Mouse (Mus musculus): ENCODE data around the gene Ccdc63.

Gene Ccdc63

DNA sequence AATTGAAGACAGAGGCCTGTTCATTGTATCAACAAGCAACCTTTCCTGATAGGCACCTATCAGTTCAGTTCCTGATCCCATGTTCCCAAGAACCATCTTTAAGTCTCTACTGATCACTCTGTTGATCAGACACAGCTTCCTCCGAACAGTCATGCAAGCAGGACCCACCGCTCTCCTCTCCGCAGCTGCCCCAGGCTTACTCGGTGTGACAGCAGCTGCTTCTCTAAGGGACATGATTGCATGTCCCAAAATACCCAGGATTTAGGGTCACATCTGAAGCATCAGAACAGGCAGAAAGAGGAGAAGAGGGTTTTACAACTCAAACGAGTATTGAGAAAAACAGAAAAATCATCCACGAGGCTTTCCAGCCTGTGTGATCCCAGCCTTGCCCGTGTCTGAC, 55.3 kb downstream of the Ccdc63 start:
- no peak for DNase-seq (ENCODE audit: extremely low spot score)

DNA sequence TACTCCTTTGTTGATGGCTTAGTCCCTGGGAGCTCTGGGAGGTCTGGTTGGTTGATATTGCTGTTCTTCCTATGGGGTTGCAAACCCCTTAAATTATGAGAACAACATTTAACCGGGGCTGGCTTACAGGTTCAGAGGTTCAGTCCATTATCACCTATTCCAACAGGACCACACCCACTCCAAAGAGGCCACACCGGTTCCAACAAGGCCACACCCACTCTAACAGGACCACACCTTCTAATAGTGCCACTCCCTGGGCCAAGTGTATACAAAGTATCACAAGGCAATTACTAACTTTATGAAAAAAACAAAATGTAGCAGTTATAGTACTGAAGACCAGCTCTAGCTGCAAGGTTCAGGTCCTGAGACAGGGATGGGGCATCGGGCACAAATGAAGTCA, 56.2 kb downstream of the Ccdc63 start:
- DNase-seq (ENCODE audit: extremely low spot score): no peak

DNA sequence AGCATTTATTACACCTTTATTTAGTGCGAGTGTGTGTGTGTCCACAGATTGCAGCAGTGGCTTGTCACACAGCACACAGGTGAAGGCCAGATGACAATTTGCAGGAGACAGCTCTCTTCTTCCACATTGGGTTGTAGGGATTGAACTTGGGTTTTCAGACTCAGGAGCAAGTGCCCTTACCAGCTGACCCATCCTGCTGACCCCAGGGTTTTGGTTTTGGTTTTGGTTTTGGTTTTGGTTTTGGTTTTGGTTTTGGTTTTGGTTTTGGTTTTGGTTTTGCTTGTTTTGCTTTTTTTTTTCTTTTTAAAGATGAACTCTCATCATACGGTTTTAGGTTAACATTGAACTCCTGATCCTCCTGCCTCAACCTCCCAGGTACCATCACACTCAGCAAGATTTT, 57.3 kb downstream of the Ccdc63 start:
- no peak for DNase-seq (ENCODE audit: extremely low spot score)

DNA sequence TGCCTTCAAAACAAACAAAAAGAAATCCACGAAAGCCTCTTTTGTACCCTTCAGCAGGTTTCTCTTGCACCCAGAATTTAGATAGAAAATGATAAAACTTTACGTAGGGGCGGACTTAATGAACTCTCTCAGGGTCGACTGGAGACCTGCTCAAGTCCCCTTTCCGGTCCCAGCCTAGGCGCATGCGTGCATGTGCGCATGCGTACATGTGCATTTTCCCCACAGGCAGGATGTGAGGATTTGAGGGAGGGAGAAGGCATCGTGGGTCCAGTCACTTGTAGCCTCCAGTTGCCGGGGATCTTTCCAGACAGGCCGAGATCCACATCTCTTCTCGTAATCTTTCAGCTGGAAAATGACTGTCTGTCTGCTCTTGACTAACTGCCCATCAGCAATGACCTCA, 59.2 kb downstream of the Ccdc63 start:
- DNase-seq (ENCODE audit: extremely low spot score): no peak

DNA sequence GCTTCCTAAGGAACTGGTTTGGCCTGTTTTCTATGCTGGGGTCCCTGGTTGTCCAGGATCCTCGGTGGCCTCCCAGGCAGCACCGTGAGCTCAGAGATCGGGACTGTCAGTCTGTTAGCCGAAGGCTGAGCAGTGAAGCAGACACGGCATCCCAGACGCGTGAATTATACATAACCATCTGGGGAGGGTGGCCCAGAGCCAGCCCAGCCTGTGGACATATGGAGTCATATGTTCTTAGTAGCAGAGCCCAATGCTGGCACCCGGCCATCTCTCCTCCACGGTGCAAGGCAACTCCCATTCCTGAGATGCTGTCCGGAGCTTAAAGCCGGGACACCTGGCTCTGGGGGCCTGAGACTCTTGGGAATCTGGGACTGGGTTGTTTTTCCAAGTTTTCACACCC, 59.7 kb downstream of the Ccdc63 start:
- DNase-seq (ENCODE audit: extremely low spot score): no peak

DNA sequence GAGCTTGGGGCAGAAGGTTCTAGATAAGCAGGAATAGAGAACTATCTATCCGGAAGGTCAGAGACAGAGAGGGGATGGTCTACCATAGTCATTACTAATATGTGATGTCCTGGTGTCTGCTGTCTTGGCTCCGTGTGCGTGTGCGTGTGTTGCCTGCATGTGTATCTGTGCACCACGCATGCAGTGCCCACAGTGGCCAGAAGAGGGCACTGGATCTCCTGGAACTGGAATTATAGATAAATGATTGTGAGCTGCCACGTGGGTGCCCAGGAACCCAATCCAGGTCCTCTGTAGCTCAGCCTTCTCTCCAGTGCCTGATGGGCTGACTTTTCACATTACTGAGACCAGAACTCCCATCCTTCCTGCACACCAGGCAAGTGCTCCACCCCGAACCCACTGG, 60.8 kb downstream of the Ccdc63 start:
- DNase-seq (ENCODE audit: extremely low spot score): no peak

DNA sequence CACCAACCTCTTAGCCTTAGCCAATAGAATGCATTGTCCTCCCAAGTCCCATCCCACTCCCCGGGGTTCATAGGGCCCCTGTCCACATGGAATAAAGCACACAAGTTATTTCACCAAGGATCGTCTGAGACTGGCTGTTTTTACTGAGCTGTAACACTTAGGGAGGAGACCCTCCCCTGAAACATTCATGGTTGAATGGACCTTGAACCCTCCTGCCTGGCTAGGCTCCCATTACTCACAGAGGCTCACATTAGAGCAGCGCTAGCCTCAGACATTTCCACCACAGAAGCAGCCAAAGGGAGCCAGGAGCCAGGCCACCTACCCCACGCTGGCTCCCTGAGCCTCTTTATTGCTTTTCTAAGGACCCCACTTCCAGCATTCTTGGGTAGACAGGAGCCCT, 63.4 kb downstream of the Ccdc63 start:
- no peak for DNase-seq (ENCODE audit: extremely low spot score)

DNA sequence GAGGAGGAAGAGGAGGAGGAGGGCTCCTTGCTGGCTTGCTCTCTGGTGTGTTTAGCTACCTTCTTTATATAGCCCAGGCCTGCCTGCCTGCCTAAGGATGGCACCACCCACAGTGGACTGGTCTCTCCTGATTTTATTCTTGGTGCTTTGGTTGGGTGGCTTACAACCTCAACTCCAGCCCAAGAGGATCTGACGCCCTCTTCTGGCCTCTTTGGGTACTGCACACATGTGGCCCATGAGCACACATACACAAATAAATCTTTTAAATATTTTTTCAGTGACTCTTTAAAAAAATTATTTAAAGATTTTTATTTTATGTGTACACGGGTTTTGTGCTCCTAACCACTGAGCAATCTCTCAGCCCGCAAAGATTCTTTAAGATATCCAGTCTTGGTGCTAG, 64.9 kb downstream of the Ccdc63 start:
- DNase-seq (ENCODE audit: extremely low spot score): no peak

DNA sequence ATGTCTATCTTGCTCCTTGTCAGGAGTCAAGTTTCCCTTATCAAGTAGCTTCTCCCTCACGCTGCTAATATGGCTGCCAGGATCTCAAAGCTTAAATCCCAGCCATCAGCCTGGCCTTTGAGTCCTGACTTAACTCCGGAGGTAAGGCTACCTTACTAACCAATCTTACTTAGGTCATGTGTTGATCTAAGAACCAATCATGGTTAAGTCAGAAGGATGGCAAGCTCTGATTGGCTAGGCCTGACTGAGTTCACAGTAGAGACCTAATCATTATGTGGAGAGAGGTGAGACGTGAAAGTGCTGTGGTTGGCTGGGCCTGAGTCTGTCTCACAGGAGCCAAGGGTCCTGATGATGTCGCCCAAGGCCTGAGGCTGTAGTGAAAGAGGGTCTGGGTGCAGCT, 68.6 kb downstream of the Ccdc63 start:
- no peak for DNase-seq (ENCODE audit: extremely low spot score)

DNA sequence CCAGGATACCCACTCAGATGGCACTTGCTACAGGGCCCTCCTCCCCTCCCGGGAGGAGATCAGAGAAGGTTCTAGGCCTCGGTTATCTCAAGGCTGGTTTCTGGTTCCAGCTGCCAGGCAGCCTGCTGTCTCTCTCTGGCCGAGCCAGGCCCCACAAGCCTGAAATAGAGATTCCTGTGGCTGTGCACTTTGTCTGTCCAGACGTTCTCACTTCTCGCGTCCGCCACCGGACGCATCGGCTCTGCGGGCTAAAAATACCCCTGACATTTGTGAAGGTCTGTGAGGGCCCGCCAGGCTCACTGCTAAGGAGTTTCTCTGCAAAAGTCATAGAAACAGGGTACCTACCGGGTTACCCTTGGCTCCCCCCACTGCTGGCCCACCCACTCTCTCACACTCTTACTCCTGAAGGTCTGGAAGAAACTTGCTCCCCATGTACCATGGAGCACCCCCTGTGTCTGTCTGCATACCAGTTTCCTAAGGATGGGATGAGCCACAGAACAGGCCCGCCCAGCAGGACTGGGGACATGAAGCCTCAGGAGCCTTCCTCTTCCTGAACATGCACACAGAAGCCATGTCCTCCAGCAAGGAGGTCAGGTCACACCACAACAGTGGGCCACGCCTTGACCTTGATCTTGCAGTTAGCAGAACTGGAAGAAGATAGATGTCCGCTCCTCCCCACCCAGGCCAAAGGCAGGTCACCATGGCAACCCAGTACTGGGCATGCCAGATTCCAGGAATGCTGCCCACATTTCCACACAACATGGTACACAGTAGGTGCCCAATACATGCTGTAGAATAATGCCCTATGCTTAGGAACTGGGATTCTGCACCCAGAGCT, 69.4 kb downstream of the Ccdc63 start:
- no peak for DNase-seq (ENCODE audit: extremely low spot score)

DNA sequence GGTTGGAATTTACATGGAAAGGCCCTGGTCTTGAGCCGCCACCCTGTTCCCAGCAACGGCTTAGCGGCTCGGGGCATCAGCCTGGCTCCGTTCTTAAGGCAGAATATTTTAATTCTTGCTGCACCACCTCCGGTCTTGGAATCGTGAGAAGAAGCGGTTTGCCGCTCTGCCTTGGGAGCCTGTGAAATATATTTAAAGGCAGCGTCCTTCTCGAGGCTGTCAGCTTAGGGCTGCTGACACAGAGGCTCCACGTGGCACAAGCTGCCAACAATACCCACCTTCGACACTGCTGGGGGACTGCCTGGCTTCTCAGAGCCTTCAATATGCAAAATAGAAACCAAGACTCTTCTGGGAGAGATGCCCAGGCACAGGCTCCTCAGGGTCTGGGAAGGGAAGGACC, 72.1 kb downstream of the Ccdc63 start:
- no peak for DNase-seq (ENCODE audit: extremely low spot score)

DNA sequence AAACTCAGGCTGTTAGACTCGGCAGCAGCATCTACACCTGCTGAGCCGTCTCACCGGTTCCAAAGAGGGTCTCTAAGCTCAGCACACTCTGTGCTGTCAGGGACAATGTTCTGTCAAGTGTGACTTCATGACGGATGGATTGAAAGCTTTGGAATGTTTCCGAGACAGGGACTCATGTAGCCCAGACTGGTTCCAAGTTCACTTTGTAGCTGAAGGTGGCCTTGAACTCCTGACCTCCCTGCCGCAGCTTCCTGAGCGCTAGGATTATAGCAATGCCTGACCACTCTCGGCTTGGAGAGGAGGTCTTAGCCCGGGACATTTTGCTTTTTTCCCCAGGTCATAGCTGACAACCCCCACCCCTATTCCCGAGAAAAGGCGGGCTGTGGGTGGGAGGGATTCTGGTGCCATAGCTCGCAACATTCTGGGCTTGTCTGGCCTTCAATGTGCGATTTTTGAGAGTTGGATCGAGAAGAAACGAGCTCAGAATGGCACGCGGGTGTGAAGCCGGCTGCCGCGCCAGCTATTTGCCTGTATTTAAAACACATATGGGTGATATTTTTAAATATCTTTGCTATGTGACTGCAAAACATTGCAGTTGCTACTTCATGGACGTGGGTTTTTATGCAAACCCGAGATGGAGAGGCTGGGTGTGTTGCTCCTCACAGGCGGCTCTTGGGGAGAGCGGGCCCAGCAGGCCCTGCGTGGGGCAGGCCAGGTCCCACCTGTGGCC, 77.3 kb downstream of the Ccdc63 start:
- DNase-seq (ENCODE audit: extremely low spot score): no peak

DNA sequence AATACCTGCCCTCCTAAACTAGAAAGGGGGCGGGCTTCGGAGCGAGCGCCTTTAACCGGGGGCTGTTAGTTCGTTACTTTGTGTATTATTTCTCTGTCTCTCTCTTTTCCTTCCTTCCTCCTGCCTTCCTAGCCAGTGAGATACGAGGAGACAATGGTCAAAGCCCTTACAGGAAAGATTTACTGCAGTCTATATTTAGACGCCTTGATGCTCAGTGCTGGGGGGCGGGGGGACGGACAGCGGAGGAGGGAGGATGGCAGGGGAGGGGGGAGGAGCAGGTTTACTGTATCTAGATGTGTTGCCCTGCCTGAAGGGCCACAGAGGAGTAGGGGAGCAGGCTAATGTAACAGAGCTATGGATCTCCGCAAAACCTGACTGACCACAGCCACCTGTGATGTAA, 78.1 kb downstream of the Ccdc63 start:
- no peak for DNase-seq (ENCODE audit: extremely low spot score)

DNA sequence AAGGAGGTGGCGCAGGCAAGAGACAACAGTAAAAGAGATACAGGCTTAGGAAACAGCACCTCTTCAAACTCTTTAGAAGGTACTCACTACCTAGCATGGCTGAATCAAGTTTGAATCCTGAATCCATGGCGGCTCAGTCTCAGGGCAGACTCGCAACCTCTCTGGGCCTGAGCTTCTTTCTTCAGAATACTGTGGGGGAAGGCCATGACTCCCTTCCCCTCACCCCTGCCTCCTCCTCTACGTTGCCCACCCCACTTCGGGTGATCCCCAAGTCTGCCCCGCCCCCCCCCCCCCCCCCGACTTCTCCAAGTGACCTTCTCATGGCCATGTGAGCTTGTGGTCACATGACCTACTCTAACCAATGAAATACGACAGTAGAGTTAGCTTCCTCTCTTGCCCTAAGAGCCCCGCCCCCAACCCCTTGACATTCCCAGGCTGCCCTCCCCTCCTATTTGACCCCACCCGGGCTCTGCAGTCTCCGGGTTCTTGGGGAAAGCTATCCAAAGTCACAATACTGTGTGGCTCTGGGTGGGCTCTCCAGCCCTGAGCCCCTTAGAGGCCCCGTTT, 79.8 kb downstream of the Ccdc63 start:
- DNase-seq (ENCODE audit: extremely low spot score): peak; percentile 64

DNA sequence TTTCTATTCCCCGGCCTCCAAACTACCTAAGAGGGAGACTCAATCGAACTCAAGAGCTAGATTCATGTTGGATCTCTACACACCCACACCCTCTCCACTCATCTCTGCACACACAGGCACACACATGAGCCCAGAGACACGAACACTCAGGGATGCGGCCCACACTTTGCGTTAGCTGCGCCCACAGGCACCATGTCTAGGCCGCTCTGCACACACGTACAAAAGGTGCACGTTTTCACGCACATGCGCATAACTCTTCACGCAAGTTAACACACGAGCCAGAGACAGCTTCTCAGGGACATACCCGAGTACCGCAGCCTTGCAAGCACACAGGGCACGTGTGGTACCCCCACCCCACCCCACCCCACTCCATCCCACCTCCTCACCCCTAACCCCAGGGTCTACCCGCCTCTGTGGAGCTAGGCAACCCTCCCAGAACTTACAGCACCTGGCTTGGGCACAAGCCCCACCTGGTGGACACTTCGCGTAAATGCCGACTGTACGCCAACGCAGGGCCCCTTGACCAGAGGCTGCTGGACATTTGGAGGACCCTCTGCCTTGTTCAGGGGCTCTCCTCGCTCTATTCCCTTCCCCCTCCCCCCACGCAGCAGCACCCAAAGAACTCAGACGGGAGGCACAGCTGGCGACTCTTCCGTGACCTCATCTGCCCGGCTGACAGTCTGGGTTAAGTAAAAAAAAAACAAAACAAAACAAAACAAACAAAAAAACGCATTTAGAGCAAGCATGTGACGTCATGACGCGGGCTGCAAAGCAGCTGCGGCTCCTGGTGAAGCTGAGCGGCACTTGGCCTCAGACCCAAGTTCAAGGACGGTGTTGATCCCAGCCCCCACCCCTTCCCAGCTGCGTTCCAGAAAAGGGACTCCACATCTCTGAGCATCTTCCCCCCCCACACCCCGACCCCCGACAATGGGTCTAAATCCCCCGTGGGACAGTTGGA, 81.3 kb downstream of the Ccdc63 start:
- DNase-seq (ENCODE audit: extremely low spot score): peak; percentile 83

Measured in embryo, embryonic 9.5 days (tissue).